Mouse (Mus musculus) small intestine, adult 2 months (tissue): ENCODE results near the gene Mosmo.

Experiments used
- CTCF ChIP-seq: fragments of 200-500 bp; IDR thresholded peaks from 2 replicates; pipeline ENCODE4 v1.5.1; 2012; ENCODE audit warnings: low read depth, mild to moderate bottlenecking, control low read depth, inconsistent platforms, low read length, moderate library complexity, mixed read lengths; ENCODE audit not compliant: insufficient replicate concordance, insufficient read length; ENCODE audit errors: extremely low read depth
- POLR2A ChIP-seq: fragments of 200-500 bp; IDR thresholded peaks from 2 replicates; pipeline ENCODE4 v1.6.1; 2012; ENCODE audit warnings: low read depth, mild to moderate bottlenecking, control low read depth, inconsistent platforms, low read length, moderate library complexity

GRCm38 (mm10) chr7:120643217-120643616 is 34.2 kb upstream of the Mosmo start:
- no peak for TF ChIP-seq POLR2A
- no peak for TF ChIP-seq CTCF
